Mouse (Mus musculus) forebrain, embryonic 10.5 days (tissue): ENCODE results near the gene Col13a1. TPM values are rescaled to one million over a fixed set of nuclear protein-coding genes. Genes with fewer than 3 reads are reported as not detected.

Source experiments
- DNase-seq: peaks from one replicate; pipeline ENCODE4 v3.0.0-alpha.2; 2017; ENCODE audit warnings: low spot score; ENCODE audit errors: extremely low spot score
- H3K27ac ChIP-seq: fragments of 300-500 bp; sonication (generic); 2 replicates; pipeline ENCODE4 v1.5.1; 2016; ENCODE audit warnings: mild to moderate bottlenecking
- H3K27me3 ChIP-seq: fragments of 300-500 bp; sonication (generic); 2 replicates; pipeline ENCODE4 v1.6.1; 2016; ENCODE audit warnings: mild to moderate bottlenecking; ENCODE audit not compliant: poor library complexity, severe bottlenecking
- H3K36me3 ChIP-seq: fragments of 300-500 bp; sonication (generic); replicated peaks from 2 replicates; pipeline ENCODE4 v1.6.1; 2016; ENCODE audit warnings: mild to moderate bottlenecking, moderate library complexity
- H3K4me1 ChIP-seq: fragments of 300-500 bp; sonication (generic); 2 replicates; pipeline ENCODE4 v1.6.1; 2016
- H3K4me3 ChIP-seq: fragments of 300-500 bp; sonication (generic); 2 replicates; pipeline ENCODE4 v1.5.1; 2016; ENCODE audit warnings: mild to moderate bottlenecking, moderate library complexity
- H3K9me3 ChIP-seq: fragments of 300-500 bp; sonication (generic); 2 replicates; pipeline ENCODE4 v1.6.1; 2016; ENCODE audit warnings: mild to moderate bottlenecking, moderate library complexity
- WGBS: fragments of 180-500 bp; shearing (Covaris S2); methylation state at CpG from one replicate; pipeline ENCODE4 v1.1.7; 2016; 5-methylcytosine and 5-hydroxymethylcytosine counted together
- polyA plus RNA-seq: library from polyadenylated mRNA; unstranded; fragments of >200 nt; fragmentation: Nextera tagmentation; extraction: Ambion mirVana; gene quantifications from 2 replicates; pipeline ENCODE4 v1.2.1, GENCODE M21; 2016

Col13a1 gene
- polyA plus RNA-seq, 1 experiment from 2014 or later = 3.2 TPM

DNA sequence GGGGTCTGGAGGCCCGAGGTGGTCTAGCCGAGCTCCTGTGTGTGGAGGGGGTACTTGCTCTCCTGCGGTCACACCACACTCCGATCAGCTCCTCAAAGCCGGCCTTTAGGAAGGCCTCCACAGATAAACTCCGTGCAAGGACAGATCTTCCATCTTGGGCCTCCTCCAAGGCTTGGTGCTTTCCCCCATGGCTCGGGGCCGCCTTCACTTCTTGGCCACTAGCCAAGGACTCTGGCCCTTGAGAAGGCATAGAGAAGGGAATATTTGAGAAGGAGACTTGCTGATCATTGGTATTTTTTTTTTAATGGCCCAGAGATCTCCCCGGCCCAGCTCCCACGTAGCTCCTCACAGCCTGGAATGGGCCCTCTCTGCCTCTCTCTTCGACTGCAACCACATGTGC is 146.2 kb downstream of the Col13a1 start:
- Histone ChIP-seq H3K4me3 (no peak overlapping the region), H3K27ac (0 out of 2 replicates have a peak overlapping the region, but pooled peaks have one; percentile 6), H3K36me3 (no peaks in the 10 kb centered on the region), H3K27me3 (peaks cover 11% of the 10 kb centered on the region), H3K9me3 (no peaks in the 10 kb centered on the region), H3K4me1 (peaks cover 40% of the 10 kb centered on the region)
- DNase-seq = no peak
- 95% methylated on average over 11 of the region's 11 CpGs for WGBS

GRCm38 (mm10) chr10:61831741-61832140 is 147.2 kb downstream of the Col13a1 start:
- no peaks in the 10 kb centered on the region for H3K9me3 ChIP-seq
- H3K36me3 ChIP-seq = no peaks in the 10 kb centered on the region
- no peak for DNase-seq
- no peak overlapping the region for H3K4me3 ChIP-seq
- H3K27me3 ChIP-seq = peaks cover 12% of the 10 kb centered on the region
- H3K4me1 ChIP-seq = peaks cover 49% of the 10 kb centered on the region
- no peak overlapping the region for H3K27ac ChIP-seq
- 87% methylated on average over 6 of the region's 6 CpGs for WGBS

- 75% methylated on average over 12 of the region's 12 CpGs for WGBS
- H3K4me1 ChIP-seq = peaks cover 54% of the 10 kb centered on the region
These were observed 147.7 kb downstream of the Col13a1 start for GRCm38 (mm10) chr10:61831251-61831650.

GRCm38 (mm10) chr10:61830817-61831216 is 148.1 kb downstream of the Col13a1 start:
- Histone ChIP-seq H3K4me1 (peaks cover 59% of the 10 kb centered on the region), H3K27me3 (peaks cover 12% of the 10 kb centered on the region), H3K9me3 (no peaks in the 10 kb centered on the region), H3K36me3 (no peaks in the 10 kb centered on the region), H3K4me3 (no peak overlapping the region), H3K27ac (peak overlapping the region; percentile 35; the same call in 1 of the 2 replicates)
- DNase-seq = no peak
- WGBS = 63% methylated on average over 9 of the region's 9 CpGs

More at GRCm38 (mm10) chr10:61831251-61831650, 147.7 kb downstream of the Col13a1 start:
- no peak for DNase-seq
- Histone ChIP-seq H3K27ac (peak overlapping the region; percentile 35; the same call in 1 of the 2 replicates), H3K4me3 (no peak overlapping the region), H3K9me3 (no peaks in the 10 kb centered on the region), H3K27me3 (peaks cover 12% of the 10 kb centered on the region), H3K36me3 (no peaks in the 10 kb centered on the region)

- Histone ChIP-seq H3K4me3 (no peak overlapping the region), H3K27ac (peak overlapping the region; percentile 65), H3K9me3 (no peaks in the 10 kb centered on the region), H3K4me1 (peaks cover 64% of the 10 kb centered on the region), H3K36me3 (no peaks in the 10 kb centered on the region), H3K27me3 (peaks cover 12% of the 10 kb centered on the region)
- DNase-seq = no peak
- WGBS = 54% methylated on average over 4 of the region's 4 CpGs
These were observed 149.9 kb downstream of the Col13a1 start for GRCm38 (mm10) chr10:61829046-61829445.

DNA sequence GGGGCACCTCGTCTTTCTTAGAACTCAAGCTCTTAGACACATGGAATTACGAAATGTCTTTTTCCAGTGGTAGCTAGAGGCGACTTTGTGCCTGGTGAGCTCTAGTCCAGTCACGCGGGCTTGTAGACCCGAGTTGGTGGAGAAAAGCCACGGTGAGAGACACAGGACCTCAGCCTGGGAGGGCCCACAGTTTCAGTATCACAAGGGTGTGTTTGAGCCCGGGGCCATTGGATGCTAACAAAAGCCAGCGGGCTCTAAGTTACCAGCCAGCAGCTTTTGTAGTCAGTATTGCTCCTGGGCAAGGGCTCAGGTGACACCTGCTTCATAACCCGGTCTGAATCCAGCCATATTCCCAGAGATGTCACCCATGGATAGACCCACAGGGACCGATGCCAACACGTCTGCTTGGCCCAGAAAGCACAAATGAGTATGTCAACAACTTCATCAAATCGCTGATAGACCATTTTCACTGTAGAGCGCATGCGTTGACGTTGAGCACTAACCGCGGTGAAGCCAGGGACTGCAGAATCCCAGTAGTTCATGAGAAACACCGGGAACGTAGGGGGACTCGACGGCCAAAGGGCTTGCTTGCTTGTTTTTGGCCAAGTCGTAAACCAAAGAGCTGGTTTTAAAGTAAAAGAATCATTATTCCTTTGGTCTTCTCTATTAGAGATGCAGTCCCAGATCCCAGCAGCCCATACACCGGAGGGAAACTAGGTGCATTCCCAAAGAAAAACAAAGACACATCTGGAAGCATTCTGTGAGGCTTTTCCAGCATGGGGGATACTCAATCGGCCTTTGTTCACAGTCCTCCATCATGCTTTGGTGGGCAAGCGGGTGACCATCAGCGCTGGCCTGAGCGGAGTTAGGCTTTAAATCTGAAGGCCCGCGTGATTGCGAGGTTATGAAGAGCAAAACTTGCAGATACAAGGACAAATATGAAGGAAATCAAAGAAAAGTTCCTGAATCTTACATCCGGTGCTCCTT is 150.7 kb downstream of the Col13a1 start:
- 86% methylated on average over 32 of the region's 32 CpGs for WGBS
- DNase-seq = no peak
- Histone ChIP-seq H3K36me3 (no peaks in the 10 kb centered on the region), H3K4me3 (no peak overlapping the region), H3K27me3 (peaks cover 12% of the 10 kb centered on the region), H3K27ac (peak overlapping the region; percentile 65), H3K9me3 (no peaks in the 10 kb centered on the region), H3K4me1 (peaks cover 70% of the 10 kb centered on the region)

GRCm38 (mm10) chr10:61826753-61827435 is 152.0 kb downstream of the Col13a1 start:
- DNase-seq = peak; percentile 61
- H3K4me1 ChIP-seq = peaks cover 71% of the 10 kb centered on the region
- no peak overlapping the region for H3K4me3 ChIP-seq
- H3K36me3 ChIP-seq = no peaks in the 10 kb centered on the region
- WGBS = 20% methylated on average over 16 of the region's 16 CpGs
- peaks cover 12% of the 10 kb centered on the region for H3K27me3 ChIP-seq
- H3K9me3 ChIP-seq = no peaks in the 10 kb centered on the region
- H3K27ac ChIP-seq = peak overlapping the region; percentile 65

GRCm38 (mm10) chr10:61825979-61826752 is 152.7 kb downstream of the Col13a1 start:
- H3K27ac ChIP-seq = peak overlapping the region; percentile 65
- 65% methylated on average over 13 of the region's 13 CpGs for WGBS
- DNase-seq = no peak
- no peak overlapping the region for H3K4me3 ChIP-seq
- H3K36me3 ChIP-seq = no peaks in the 10 kb centered on the region
- peaks cover 64% of the 10 kb centered on the region for H3K4me1 ChIP-seq
- no peaks in the 10 kb centered on the region for H3K9me3 ChIP-seq
- H3K27me3 ChIP-seq = peaks cover 10% of the 10 kb centered on the region

GRCm38 (mm10) chr10:61825536-61825935 is 153.4 kb downstream of the Col13a1 start:
- H3K27ac ChIP-seq = no peak overlapping the region
- WGBS = 40% methylated on average over 5 of the region's 5 CpGs

GRCm38 (mm10) chr10:61823731-61824115 is 155.2 kb downstream of the Col13a1 start:
- Histone ChIP-seq H3K4me3 (no peak overlapping the region), H3K27me3 (peaks cover 9% of the 10 kb centered on the region; the same call in 1 of the 2 replicates), H3K27ac (peak overlapping the region; percentile 78; the same call in 1 of the 2 replicates), H3K36me3 (no peaks in the 10 kb centered on the region), H3K4me1 (peaks cover 48% of the 10 kb centered on the region), H3K9me3 (no peaks in the 10 kb centered on the region)
- WGBS = 76% methylated on average over 4 of the region's 4 CpGs
- DNase-seq = no peak

More at GRCm38 (mm10) chr10:61825536-61825935, 153.4 kb downstream of the Col13a1 start:
- H3K27me3 ChIP-seq = peaks cover 9% of the 10 kb centered on the region; the same call in 1 of the 2 replicates
- no peak overlapping the region for H3K4me3 ChIP-seq
- DNase-seq = no peak
- H3K9me3 ChIP-seq = no peaks in the 10 kb centered on the region
- H3K36me3 ChIP-seq = no peaks in the 10 kb centered on the region
- peaks cover 59% of the 10 kb centered on the region for H3K4me1 ChIP-seq

- 63% methylated on average over 7 of the region's 7 CpGs for WGBS
- no peaks in the 10 kb centered on the region for H3K9me3 ChIP-seq
These were observed 155.8 kb downstream of the Col13a1 start for GRCm38 (mm10) chr10:61822968-61823730.

More at GRCm38 (mm10) chr10:61822968-61823730, 155.8 kb downstream of the Col13a1 start:
- H3K27me3 ChIP-seq = peaks cover 5% of the 10 kb centered on the region; the same call in 1 of the 2 replicates
- DNase-seq = no peak
- H3K27ac ChIP-seq = peak overlapping the region; percentile 78
- H3K36me3 ChIP-seq = no peaks in the 10 kb centered on the region
- no peak overlapping the region for H3K4me3 ChIP-seq
- H3K4me1 ChIP-seq = peaks cover 43% of the 10 kb centered on the region
